Mouse (Mus musculus): ENCODE data around the gene Zdbf2.
"Not testable (repeated sequence)": the region's sequence is repeated elsewhere in the genome, so short reads cannot be mapped to it uniquely, and the experiment has no call there.

Gene Zdbf2

GRCm38 (mm10) chr1:63263671-63264070 lies 9.4 kb upstream of the Zdbf2 start:
- no peak for DNase-seq (ENCODE audit: low read depth, low spot score)

- no peak for DNase-seq (ENCODE audit: low read depth, low spot score)
Measured at GRCm38 (mm10) chr1:63265461-63265860, 7.6 kb upstream of the Zdbf2 start.

GRCm38 (mm10) chr1:63266121-63266520 lies 6.9 kb upstream of the Zdbf2 start:
- DNase-seq (ENCODE audit: low read depth, low spot score), result no peak

DNA sequence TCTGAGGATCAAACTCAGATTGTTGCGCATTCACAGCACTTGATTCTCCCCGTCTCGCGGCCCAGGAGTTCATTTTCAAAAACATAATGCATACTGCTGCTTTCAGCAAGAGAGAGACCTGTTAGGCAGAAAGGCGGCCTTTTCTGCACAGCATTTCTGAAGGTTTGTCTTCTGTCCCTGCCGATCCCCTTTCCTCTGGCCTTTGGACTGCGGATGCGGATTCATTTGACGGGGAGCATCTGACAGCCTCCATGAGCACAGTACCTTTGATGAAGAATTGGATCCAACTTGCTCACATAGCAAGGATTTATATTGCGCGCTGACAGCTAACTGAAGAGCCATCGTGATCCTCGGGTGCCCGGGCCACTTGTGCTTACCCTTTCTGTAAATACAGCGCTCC lies 6.3 kb upstream of the Zdbf2 start:
- no peak for DNase-seq (ENCODE audit: low read depth, low spot score)

- no peak for DNase-seq (ENCODE audit: low read depth, low spot score)
Measured at GRCm38 (mm10) chr1:63272125-63272675, 865 bp upstream of the Zdbf2 start.

DNA sequence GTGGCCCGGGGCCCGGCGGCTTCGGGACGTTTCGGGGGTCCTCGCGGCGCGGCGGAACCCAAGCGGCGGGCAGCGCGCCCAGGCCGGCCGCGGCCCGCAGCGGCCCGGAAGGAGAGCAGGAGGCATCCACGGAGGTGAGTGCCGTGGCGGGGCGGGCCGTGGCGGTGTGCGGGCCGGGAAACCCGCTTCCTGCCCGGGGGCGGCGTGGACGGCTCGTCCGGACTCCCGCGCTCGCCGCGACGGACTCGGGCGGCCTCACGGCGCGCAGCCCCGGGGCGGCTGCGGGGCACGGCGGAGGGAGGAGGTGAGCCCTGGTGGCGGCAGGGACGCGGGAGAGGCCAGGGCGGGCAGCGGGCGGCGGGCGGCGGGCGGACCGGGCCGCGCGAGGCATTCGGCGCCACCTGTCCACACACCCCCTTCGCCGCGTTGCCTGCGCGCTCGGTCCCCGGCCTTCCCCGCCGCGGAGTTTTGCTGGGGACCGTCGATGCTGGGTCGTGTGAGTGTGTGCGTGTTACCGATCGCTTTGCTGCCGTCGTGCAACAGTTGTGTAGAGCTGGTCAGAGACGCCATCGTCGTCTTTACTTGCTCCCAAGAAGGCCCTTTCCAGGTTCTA lies 380 bp downstream of the Zdbf2 start:
- no peak for DNase-seq (ENCODE audit: low read depth, low spot score)

DNA sequence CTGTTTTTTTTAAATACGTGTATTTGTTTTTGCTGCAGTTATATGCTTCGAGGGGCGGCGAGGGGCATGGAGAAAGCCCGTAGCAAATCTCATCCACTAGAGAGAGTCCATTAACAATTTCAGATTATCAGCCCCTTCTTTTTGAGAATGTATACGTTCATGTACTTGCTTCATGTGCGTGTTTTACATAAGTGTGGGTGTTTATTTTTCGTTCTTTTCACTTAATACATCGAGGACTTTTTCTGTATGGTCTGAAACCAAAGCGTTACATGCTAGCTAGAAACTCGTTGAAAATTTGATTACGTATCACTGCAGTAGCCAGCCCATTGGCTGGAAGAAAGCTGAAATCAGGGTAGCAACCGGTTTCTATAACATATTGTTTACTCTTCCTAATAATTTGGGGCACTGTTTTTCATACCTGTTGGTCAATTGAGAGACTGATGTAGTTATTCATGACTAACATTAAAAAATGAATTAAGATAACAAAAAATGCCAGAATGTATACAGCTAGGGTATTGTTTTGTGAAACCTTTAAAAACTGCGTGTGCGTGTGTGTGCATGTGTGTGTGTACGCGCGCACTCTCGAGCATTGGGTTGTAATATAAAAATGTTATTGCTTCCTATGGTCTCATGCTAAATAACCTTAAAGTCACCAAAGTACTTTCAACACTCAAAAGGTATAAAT lies 1.1 kb downstream of the Zdbf2 start:
- DNase-seq (ENCODE audit: low read depth, low spot score), result no peak

GRCm38 (mm10) chr1:63278106-63278505 lies 5.0 kb downstream of the Zdbf2 start:
- DNase-seq (ENCODE audit: low read depth, low spot score), result no peak

DNA sequence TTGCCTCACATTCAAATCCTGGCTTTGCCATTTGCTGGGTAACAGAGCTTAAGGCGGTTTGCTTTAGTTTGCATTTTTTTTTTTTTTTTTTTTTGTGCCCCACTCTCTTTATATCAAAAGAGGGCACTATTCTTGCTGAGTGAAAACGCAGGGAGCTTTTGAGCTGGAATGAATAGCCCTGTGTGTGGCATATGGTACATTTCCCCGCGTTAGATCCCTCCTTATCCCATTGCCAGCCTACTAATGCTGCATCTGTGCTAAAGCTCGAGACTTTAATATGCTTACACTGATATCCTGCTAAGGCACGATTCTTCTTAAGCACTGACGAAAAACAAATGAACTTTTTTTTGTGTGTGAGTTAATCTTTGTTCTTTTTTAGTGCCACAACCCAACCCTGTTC lies 20.9 kb downstream of the Zdbf2 start:
- no peak for DNase-seq (ENCODE audit: low read depth, low spot score)

- no peak for DNase-seq (ENCODE audit: low read depth, low spot score)
Measured at GRCm38 (mm10) chr1:63309661-63310060, 36.6 kb downstream of the Zdbf2 start.

- not testable (repeated sequence) for DNase-seq (ENCODE audit: low read depth, low spot score)
Measured at GRCm38 (mm10) chr1:63323565-63324132, 50.6 kb downstream of the Zdbf2 start.

Data from CD4-positive helper T cell, adult 2 months (primary cell).